Comparison of ENCODE assay signal across 9 mouse cellular contexts in the genomic region with DNA sequence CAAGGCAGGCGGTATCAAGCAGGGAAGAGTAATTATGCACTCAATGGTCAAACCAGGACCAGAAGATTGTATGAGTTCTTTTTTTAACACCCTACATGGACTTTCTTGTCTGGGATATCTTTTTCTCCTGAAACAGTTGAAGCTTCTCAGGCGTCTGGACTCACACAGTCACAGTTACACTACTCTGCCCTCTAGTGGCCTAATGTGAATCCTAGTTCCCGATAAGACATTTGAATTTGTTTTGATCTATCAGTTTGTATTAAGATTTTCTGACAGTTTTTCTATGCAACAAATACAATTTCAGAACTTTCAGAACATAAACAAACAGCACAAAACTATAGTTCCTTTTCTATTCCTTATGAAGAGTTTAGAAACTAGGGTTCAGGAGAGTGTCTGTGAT. TPM values are rescaled to one million over a fixed set of nuclear protein-coding genes. Genes with fewer than 3 reads are reported as not detected.
DNase-seq lines count a peak whose midpoint lies in the region; ATAC-seq and TF ChIP-seq lines count a peak whose summit lies in the region.
"Had no signal": no experiment of that assay in that cellular context is flagged by ENCODE, and none has a peak within 500 bp of the region (broad histone marks: within the 10 kb centered on the region; RNA-seq: fewer than 3 reads in every experiment).

No protein-coding gene starts in this region.

- H3K4me2 ChIP-seq in hindbrain, embryonic 16.5 days (ENCODE audit: low read length): no peak overlapping the region
- no peak overlapping the region for H3K4me2 ChIP-seq in neural tube, embryonic 15.5 days

- no peak overlapping the region for H3K9ac ChIP-seq in ES-E14 (ENCODE audit: insufficient read depth, low read depth, low read length, poor library complexity, severe bottlenecking)
- no peak overlapping the region for H3K9ac ChIP-seq in hindbrain, embryonic 16.5 days (ENCODE audit: low read depth, low read length)
- H3K9ac ChIP-seq in neural tube, embryonic 15.5 days (replicated peaks): no peak overlapping the region

- H3K27ac ChIP-seq in ES-E14 (ENCODE audit: insufficient read depth, low read depth, low read length, poor library complexity, severe bottlenecking): no peak overlapping the region
- no peak overlapping the region for H3K27ac ChIP-seq in hindbrain, embryonic 16.5 days (ENCODE audit: low read depth, low read length)
- H3K27ac ChIP-seq in neural tube, embryonic 15.5 days (replicated peaks): no peak overlapping the region
- H3K27ac ChIP-seq: macrophage had no signal

- no peaks in the 10 kb centered on the region for H3K36me3 ChIP-seq in ES-E14 (ENCODE audit: control insufficient read depth, insufficient read depth, low read length, poor library complexity, severe bottlenecking)
- no peaks in the 10 kb centered on the region for H3K36me3 ChIP-seq in hindbrain, embryonic 16.5 days (ENCODE audit: control insufficient read depth, insufficient read depth, low read length)
- no peaks in the 10 kb centered on the region for H3K36me3 ChIP-seq in neural tube, embryonic 15.5 days

- no peak overlapping the region for H3K4me3 ChIP-seq in ES-E14 (ENCODE audit: insufficient read depth in 1 of 2, low read depth in 1 of 2, low read length in 2 of 2, poor library complexity in 1 of 2, severe bottlenecking in 1 of 2)
- no peak overlapping the region for H3K4me3 ChIP-seq in hindbrain, embryonic 16.5 days (ENCODE audit: low read length)
- no peak overlapping the region for H3K4me3 ChIP-seq in neural tube, embryonic 15.5 days (replicated peaks)
- H3K4me3 ChIP-seq: erythroblast, embryonic 14.5 days had no signal

- 0 out of 2 replicates have a peak, but pooled peaks have one; percentile 50 for ATAC-seq in hindbrain, embryonic 16.5 days
- ATAC-seq in neural tube, embryonic 15.5 days (ENCODE audit: low FRiP score): peak; percentile 57; the same call in 1 of the 2 replicates

- H3K27me3 ChIP-seq in hindbrain, embryonic 16.5 days (replicated peaks; ENCODE audit: control insufficient read depth, insufficient read depth, low read length): no peaks in the 10 kb centered on the region
- no peaks in the 10 kb centered on the region for H3K27me3 ChIP-seq in neural tube, embryonic 15.5 days (replicated peaks)

- no peaks in the 10 kb centered on the region for H3K9me3 ChIP-seq in ES-E14 (ENCODE audit: control insufficient read depth, insufficient read depth, low read depth, low read length)
- no peaks in the 10 kb centered on the region for H3K9me3 ChIP-seq in hindbrain, embryonic 16.5 days (ENCODE audit: control insufficient read depth, low read length)
- H3K9me3 ChIP-seq in neural tube, embryonic 15.5 days (replicated peaks): no peaks in the 10 kb centered on the region

- in situ Hi-C loops in ES-E14 (cut with MboI; ENCODE audit: low sequenced_read_pairs in 2 of 2, unreplicated experiment in 2 of 2): no loop called here

- peak; percentile 49 for DNase-seq in kidney, adult 9 months
- DNase-seq in kidney, adult 11 months: no peak
- DNase-seq in ES-E14 (ENCODE audit: low read depth, low spot score) (peak; percentile 36), adipocyte (ENCODE audit: low spot score) (peak; percentile 80)
- no peak for DNase-seq in thymus, postnatal 10 days (ENCODE audit: low spot score in 2 of 2)

- 24% methylated on average over 3 of the region's 3 CpGs for WGBS in hindbrain, embryonic 16.5 days
- 28% methylated on average over 3 of the region's 3 CpGs for WGBS in neural tube, embryonic 15.5 days

- H3K4me1 ChIP-seq in ES-E14 (ENCODE audit: control insufficient read depth in 2 of 2, insufficient read depth in 2 of 2, low read length in 2 of 2, poor library complexity in 1 of 2): no peaks in the 10 kb centered on the region
- no peaks in the 10 kb centered on the region for H3K4me1 ChIP-seq in hindbrain, embryonic 16.5 days (ENCODE audit: control insufficient read depth, insufficient read depth, low read depth, low read length)
- H3K4me1 ChIP-seq in neural tube, embryonic 15.5 days: peaks cover 2% of the 10 kb centered on the region; the same call in 1 of the 2 replicates

TF ChIP-seq in ES-E14, 5 proteins besides CTCF, POLR2A, EP300 and RAD21:
- TF ChIP-seq ZNF384 (IDR thresholded peaks at IDR 0.05; ENCODE audit: low read depth, low read length) (no peak), ZC3H11A (IDR thresholded peaks at IDR 0.05; ENCODE audit: borderline replicate concordance, low read depth, low read length) (0 out of 2 replicates have a peak, but pooled peaks have one; percentile 25)

RNA-seq across cellular contexts. Expression of a gene that starts 17.7 kb away (rescaled TPM):
- total RNA-seq in ES-E14 (2012; rRNA removed): 3.9 and 5.4 TPM in 2 replicates
- polyA plus RNA-seq in hindbrain, embryonic 16.5 days (2015; fragmentation: Nextera tagmentation; extraction: Ambion mirVana): 6.4 and 7.6 TPM in 2 replicates
- 5.6 and 7.7 TPM in 2 replicates for polyA plus RNA-seq in neural tube, embryonic 15.5 days (2015; fragmentation: Nextera tagmentation; extraction: Ambion mirVana)
- polyA plus RNA-seq: erythroblast, embryonic 14.5 days; macrophage had no signal

RNA-seq across cellular contexts. Expression of a gene that starts 51.0 kb away (rescaled TPM):
- not detected in 2 replicates for total RNA-seq in ES-E14 (2012; rRNA removed)
- not detected in 2 replicates for polyA plus RNA-seq in hindbrain, embryonic 16.5 days (2015; fragmentation: Nextera tagmentation; extraction: Ambion mirVana)
- polyA plus RNA-seq in neural tube, embryonic 15.5 days (2015; fragmentation: Nextera tagmentation; extraction: Ambion mirVana): not detected in 2 replicates
- polyA plus RNA-seq: erythroblast, embryonic 14.5 days; macrophage had no signal

Comparison
In these comparisons a context has a peak if more than half of its experiments do, and no peak if none do; other contexts are left out.
1. DNase-seq: peak in kidney, adult 9 months (single experiment), ES-E14 (single experiment) and adipocyte (single experiment); none in kidney, adult 11 months (single experiment) and thymus, postnatal 10 days (0 of 2).